ENCODE assay signal across 18 mouse cellular contexts in genomic region chr2:172675081-172675480, GRCm38 (mm10).
"Had no signal": no experiment of that assay in that cellular context is flagged by ENCODE, and none has a peak within 500 bp of the region (broad histone marks: within the 10 kb centered on the region; RNA-seq: fewer than 3 reads in every experiment).

No protein-coding gene starts in this region.

- ATAC-seq: lung, postnatal 0 days; midbrain, embryonic 13.5 days; midbrain, embryonic 16.5 days had no signal

- H3K27me3 ChIP-seq: kidney, embryonic 15.5 days; liver, embryonic 13.5 days; megakaryocyte, embryonic 14.5 days; midbrain, embryonic 13.5 days; neural tube, embryonic 13.5 days had no signal

- H3K27ac ChIP-seq: kidney, embryonic 15.5 days; liver, embryonic 13.5 days; midbrain, embryonic 10.5 days; midbrain, embryonic 13.5 days; neural tube, embryonic 13.5 days had no signal

- H3K36me3 ChIP-seq: kidney, embryonic 15.5 days; liver, embryonic 13.5 days; midbrain, embryonic 10.5 days; midbrain, embryonic 13.5 days; neural tube, embryonic 13.5 days had no signal

- H3K9me3 ChIP-seq: kidney, embryonic 15.5 days; liver, embryonic 13.5 days; midbrain, embryonic 10.5 days; midbrain, embryonic 13.5 days; neural tube, embryonic 13.5 days had no signal

- DNase-seq: kidney, adult 8-10 months; kidney, postnatal 10 days; kidney, postnatal 36 days; left cerebral cortex, postnatal 4 days; liver, embryonic 13.5 days; lung, embryonic 14.5 days; lung, postnatal 36 days; thymus, adult 2 months; thymus, postnatal 14 days; thymus, postnatal 4 days had no signal

- H3K9ac ChIP-seq: kidney, embryonic 15.5 days; liver, embryonic 13.5 days; lung, embryonic 14.5 days; midbrain, embryonic 13.5 days; neural tube, embryonic 13.5 days had no signal

- H3K4me1 ChIP-seq: kidney, embryonic 15.5 days; liver, embryonic 13.5 days; megakaryocyte, embryonic 14.5 days; midbrain, embryonic 13.5 days; neural tube, embryonic 13.5 days had no signal

- H3K4me3 ChIP-seq: kidney, embryonic 15.5 days; liver, embryonic 13.5 days; megakaryocyte, embryonic 14.5 days; midbrain, embryonic 10.5 days; midbrain, embryonic 13.5 days; myocyte; neural tube, embryonic 13.5 days had no signal

- H3K4me2 ChIP-seq: kidney, embryonic 15.5 days; liver, embryonic 13.5 days; lung, embryonic 14.5 days; midbrain, embryonic 13.5 days; neural tube, embryonic 13.5 days had no signal
